Mouse (Mus musculus) G1E (cell line): ENCODE measurements at regions not wholly inside any gene's neighbourhood (a gene's known extent, or its start where the extent isn't known, plus 50 kb on each side); places are given as distances from the start of the nearest gene placed in this dataset.

Source experiments
- CTCF ChIP-seq: IDR thresholded peaks from 2 replicates; pipeline ENCODE4 v1.5.1; 2012; ENCODE audit warnings: low read depth, low read length, inconsistent platforms, mixed read lengths
- POLR2AphosphoS5 ChIP-seq: IDR thresholded peaks from 2 replicates; pipeline ENCODE4 v1.6.1; 2012; ENCODE audit warnings: low read depth, low read length, inconsistent platforms; ENCODE audit not compliant: insufficient replicate concordance
- TAL1 ChIP-seq: conservative IDR thresholded peaks from 2 replicates; pipeline ENCODE4 v1.6.1; 2012; ENCODE audit warnings: low read depth, low read length, inconsistent platforms, mixed read lengths

DNA sequence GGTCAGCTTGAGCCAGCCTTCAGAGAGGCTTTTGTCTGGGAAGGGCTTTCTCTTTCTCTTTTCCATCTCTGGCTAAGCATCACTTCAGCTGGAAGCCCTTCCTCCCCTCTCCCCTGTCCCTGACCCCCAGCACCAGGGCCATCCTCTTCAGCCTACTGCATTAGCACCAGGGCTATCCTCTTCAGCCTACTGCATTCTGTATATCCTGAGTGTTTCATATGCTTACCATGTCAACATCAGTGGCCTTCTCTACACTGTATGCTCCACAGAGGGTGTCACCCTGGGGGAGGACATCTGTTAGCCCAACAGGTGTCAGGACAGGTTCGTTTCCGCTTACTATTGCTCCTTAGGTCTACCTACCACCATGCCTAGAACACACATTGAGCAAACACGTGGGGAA, 282.5 kb downstream of the Rps24 start:
- TF ChIP-seq POLR2AphosphoS5: no peak
- TF ChIP-seq CTCF: no peak
- no peak for TF ChIP-seq TAL1
